In the genomic region with DNA sequence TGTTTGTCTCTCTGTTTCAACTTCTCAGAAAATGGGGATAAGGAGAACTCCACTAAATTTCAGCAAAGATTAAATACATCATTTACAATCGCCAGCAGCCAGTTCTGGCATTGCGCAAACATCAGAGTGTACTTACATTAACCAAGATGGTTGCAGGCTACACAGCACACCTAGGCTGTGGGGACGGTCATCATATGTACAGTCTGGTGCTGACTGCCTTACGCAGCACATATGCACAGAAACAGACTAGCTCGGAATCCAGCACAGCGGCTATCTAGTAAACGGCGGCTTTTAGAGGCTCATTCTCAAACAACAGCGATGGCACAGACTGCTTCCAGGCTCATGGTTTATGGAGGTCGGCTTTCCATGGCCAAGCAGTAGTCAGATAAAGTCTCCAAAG, we compare ENCODE assay signal across 21 mouse cellular contexts. TPM values are rescaled to one million over a fixed set of nuclear protein-coding genes. Genes with fewer than 3 reads are reported as not detected.
DNase-seq lines count a peak whose midpoint lies in the region; ATAC-seq and TF ChIP-seq lines count a peak whose summit lies in the region.
"Had no signal": no experiment of that assay in that cellular context is flagged by ENCODE, and none has a peak within 500 bp of the region (broad histone marks: within the 10 kb centered on the region; RNA-seq: fewer than 3 reads in every experiment).

No protein-coding gene starts in this region.

- no peaks in the 10 kb centered on the region for H3K36me3 ChIP-seq in hindbrain, embryonic 15.5 days
- no peaks in the 10 kb centered on the region for H3K36me3 ChIP-seq in hindbrain, embryonic 14.5 days (replicated peaks; ENCODE audit: control insufficient read depth, insufficient read depth)
- no peaks in the 10 kb centered on the region for H3K36me3 ChIP-seq in kidney, postnatal 0 days (ENCODE audit: insufficient read depth, low read length)
- no peaks in the 10 kb centered on the region for H3K36me3 ChIP-seq in kidney, adult 2 months (ENCODE audit: control insufficient read depth, insufficient read depth, low read length)
- H3K36me3 ChIP-seq in limb, embryonic 15.5 days: no peaks in the 10 kb centered on the region
- H3K36me3 ChIP-seq: heart, embryonic 13.5 days; liver, embryonic 15.5 days; midbrain, embryonic 10.5 days; midbrain, embryonic 15.5 days had no signal

- no peak for TF ChIP-seq POLR2A in kidney, adult 2 months (IDR thresholded peaks at IDR 0.05; ENCODE audit: low read depth, low read length)

- no peak overlapping the region for H3K27ac ChIP-seq in hindbrain, embryonic 15.5 days (replicated peaks)
- no peak overlapping the region for H3K27ac ChIP-seq in hindbrain, embryonic 14.5 days
- peak overlapping the region; percentile 66 for H3K27ac ChIP-seq in kidney, postnatal 0 days
- H3K27ac ChIP-seq in kidney, adult 2 months (ENCODE audit: insufficient read depth, low read depth, low read length): no peak overlapping the region
- H3K27ac ChIP-seq in limb, embryonic 15.5 days: no peak overlapping the region
- H3K27ac ChIP-seq: forebrain, embryonic 13.5 days; heart, embryonic 13.5 days; layer of hippocampus, adult 2 months; liver, embryonic 15.5 days; midbrain, embryonic 10.5 days; midbrain, embryonic 15.5 days had no signal

- H3K4me3 ChIP-seq in hindbrain, embryonic 15.5 days: no peak overlapping the region
- H3K4me3 ChIP-seq in hindbrain, embryonic 14.5 days (replicated peaks; ENCODE audit: low read length): no peak overlapping the region
- no peak overlapping the region for H3K4me3 ChIP-seq in kidney, postnatal 0 days (replicated peaks; ENCODE audit: low read depth, low read length)
- H3K4me3 ChIP-seq in kidney, adult 2 months (ENCODE audit: insufficient read depth, low read depth, low read length): no peak overlapping the region
- H3K4me3 ChIP-seq in limb, embryonic 15.5 days: no peak overlapping the region
- H3K4me3 ChIP-seq: forebrain, embryonic 13.5 days; heart, embryonic 13.5 days; liver, embryonic 15.5 days; midbrain, embryonic 10.5 days; midbrain, embryonic 15.5 days had no signal

- no peak for DNase-seq in hindbrain, embryonic 14.5 days (ENCODE audit: low spot score)
- no peak for DNase-seq in kidney, postnatal 0 days (ENCODE audit: low spot score)
- no peak for DNase-seq in kidney, adult 2 months
- DNase-seq in right cerebral cortex, postnatal 10 days (ENCODE audit: low spot score in 2 of 2): no peak
- DNase-seq in left cerebral cortex, adult 11 months (ENCODE audit: low spot score): no peak
- DNase-seq: adrenal gland, postnatal 25 days; cerebellum, adult 11-12 months; gastrocnemius, postnatal 10 days; lung, embryonic 14.5 days; lung, postnatal 14 days; thymus, adult 18-20 months; thymus, postnatal 25 days had no signal

- H3K4me1 ChIP-seq in hindbrain, embryonic 15.5 days (replicated peaks): no peaks in the 10 kb centered on the region
- H3K4me1 ChIP-seq in hindbrain, embryonic 14.5 days (replicated peaks; ENCODE audit: control insufficient read depth, insufficient read depth, low read length): no peaks in the 10 kb centered on the region
- H3K4me1 ChIP-seq in kidney, postnatal 0 days (replicated peaks; ENCODE audit: insufficient read depth, low read length): 0 out of 2 replicates have a peak, but pooled peaks cover 3% of the 10 kb centered on the region
- no peaks in the 10 kb centered on the region for H3K4me1 ChIP-seq in kidney, adult 2 months (ENCODE audit: control insufficient read depth, insufficient read depth, low read length)
- peaks cover 8% of the 10 kb centered on the region for H3K4me1 ChIP-seq in limb, embryonic 15.5 days
- H3K4me1 ChIP-seq: liver, embryonic 15.5 days; midbrain, embryonic 10.5 days; midbrain, embryonic 15.5 days had no signal

- H3K4me2 ChIP-seq in hindbrain, embryonic 15.5 days: no peak overlapping the region; the same call in 1 of the 2 replicates
- no peak overlapping the region for H3K4me2 ChIP-seq in hindbrain, embryonic 14.5 days (replicated peaks)
- no peak overlapping the region for H3K4me2 ChIP-seq in kidney, postnatal 0 days (ENCODE audit: low read length)
- H3K4me2 ChIP-seq in limb, embryonic 15.5 days: peak overlapping the region; percentile 19; the same call in 1 of the 2 replicates
- H3K4me2 ChIP-seq: forebrain, embryonic 13.5 days; liver, embryonic 15.5 days; lung, embryonic 14.5 days; midbrain, embryonic 15.5 days had no signal

- 90% methylated on average over 10 of the region's 10 CpGs for WGBS in hindbrain, embryonic 15.5 days
- 92% methylated on average over 10 of the region's 10 CpGs for WGBS in hindbrain, embryonic 14.5 days
- WGBS in kidney, postnatal 0 days: 84% methylated on average over 10 of the region's 10 CpGs
- WGBS in kidney, adult 2 months: 83% methylated on average over 10 of the region's 10 CpGs
- WGBS in limb, embryonic 15.5 days: 74% methylated on average over 10 of the region's 10 CpGs

- peak; percentile 51; the same call in 1 of the 2 replicates for ATAC-seq in hindbrain, embryonic 15.5 days (ENCODE audit: low FRiP score, low read depth)
- no peak for ATAC-seq in hindbrain, embryonic 14.5 days (ENCODE audit: low FRiP score)
- no peak for ATAC-seq in kidney, postnatal 0 days (replicated peaks; ENCODE audit: low FRiP score, low read depth)
- ATAC-seq in limb, embryonic 15.5 days (ENCODE audit: insufficient number of reproducible peaks, low FRiP score, low TSS enrichment, low read depth): no peak
- ATAC-seq: forebrain, embryonic 13.5 days; inflammation-experienced regulatory T-cells, adult 6 months; midbrain, embryonic 15.5 days had no signal

- H3K9ac ChIP-seq in hindbrain, embryonic 15.5 days: no peak overlapping the region
- no peak overlapping the region for H3K9ac ChIP-seq in hindbrain, embryonic 14.5 days
- no peak overlapping the region for H3K9ac ChIP-seq in kidney, postnatal 0 days (ENCODE audit: low read depth, low read length)
- no peak overlapping the region for H3K9ac ChIP-seq in limb, embryonic 15.5 days
- H3K9ac ChIP-seq: forebrain, embryonic 13.5 days; heart, embryonic 13.5 days; liver, embryonic 15.5 days; lung, embryonic 14.5 days; midbrain, embryonic 15.5 days had no signal

- no peak for TF ChIP-seq CTCF in kidney, postnatal 0 days (IDR thresholded peaks at IDR 0.05; ENCODE audit: low read depth)
- no peak for TF ChIP-seq CTCF in kidney, adult 2 months (conservative IDR thresholded peaks at IDR 0.05; ENCODE audit: insufficient read depth, insufficient read length, low read depth, low read length)

- no peaks in the 10 kb centered on the region for H3K27me3 ChIP-seq in hindbrain, embryonic 15.5 days
- no peaks in the 10 kb centered on the region for H3K27me3 ChIP-seq in hindbrain, embryonic 14.5 days (ENCODE audit: control insufficient read depth, insufficient read depth, low read length)
- no peaks in the 10 kb centered on the region for H3K27me3 ChIP-seq in kidney, postnatal 0 days (ENCODE audit: insufficient read depth, low read length)
- H3K27me3 ChIP-seq in kidney, adult 2 months (replicated peaks; ENCODE audit: control insufficient read depth, insufficient read depth, low read length): no peaks in the 10 kb centered on the region
- H3K27me3 ChIP-seq in limb, embryonic 15.5 days: no peaks in the 10 kb centered on the region
- H3K27me3 ChIP-seq: forebrain, embryonic 13.5 days; liver, embryonic 15.5 days; midbrain, embryonic 15.5 days had no signal

- H3K9me3 ChIP-seq in hindbrain, embryonic 15.5 days: no peaks in the 10 kb centered on the region
- no peaks in the 10 kb centered on the region for H3K9me3 ChIP-seq in hindbrain, embryonic 14.5 days (ENCODE audit: control insufficient read depth, low read length)
- H3K9me3 ChIP-seq in kidney, postnatal 0 days (replicated peaks; ENCODE audit: low read length): no peaks in the 10 kb centered on the region
- no peaks in the 10 kb centered on the region for H3K9me3 ChIP-seq in limb, embryonic 15.5 days
- H3K9me3 ChIP-seq: forebrain, embryonic 13.5 days; heart, embryonic 13.5 days; liver, embryonic 15.5 days; midbrain, embryonic 10.5 days; midbrain, embryonic 15.5 days had no signal

RNA-seq across cellular contexts. Expression of a gene that starts 54.3 kb away (rescaled TPM):
- polyA plus RNA-seq in hindbrain, embryonic 15.5 days (2015; fragmentation: Nextera tagmentation; extraction: Ambion mirVana): 43.3 and 43.5 TPM in 2 replicates
- 39.9 and 46.5 TPM in 2 replicates for polyA plus RNA-seq in hindbrain, embryonic 14.5 days (2014; fragmentation: Nextera tagmentation; extraction: Ambion mirVana)
- polyA plus RNA-seq in kidney, postnatal 0 days (2015; fragmentation: Nextera tagmentation; extraction: Ambion mirVana): 8.8 and 10.4 TPM in 2 replicates
- 2.2 TPM in 2 replicates for polyA plus RNA-seq in kidney, adult 2 months (2012; rRNA removed)
- 11.5 and 14.4 TPM in 2 replicates for polyA plus RNA-seq in limb, embryonic 15.5 days (2015; fragmentation: Nextera tagmentation; extraction: Ambion mirVana)
